Mouse (Mus musculus) brain, embryonic 18.5 days (tissue): ENCODE results near the gene Hpse2.

Source experiments
- DNase-seq: peaks from one replicate; pipeline ENCODE4 v3.0.0-alpha.2; 2012; ENCODE audit warnings: low read depth, low spot score

Gene Hpse2

GRCm38 (mm10) chr19:42779531-42780155 is 608.5 kb downstream of the Hpse2 start, which contains the start of gene Hps1:
Hps1 (minus strand) TSS chr19:42779978.
- peak; percentile 93 for DNase-seq

- no peak for DNase-seq
These were observed 610.4 kb downstream of the Hpse2 start for GRCm38 (mm10) chr19:42777801-42778200.

- DNase-seq = no peak
These were observed 611.3 kb downstream of the Hpse2 start for GRCm38 (mm10) chr19:42776813-42777212.

DNA sequence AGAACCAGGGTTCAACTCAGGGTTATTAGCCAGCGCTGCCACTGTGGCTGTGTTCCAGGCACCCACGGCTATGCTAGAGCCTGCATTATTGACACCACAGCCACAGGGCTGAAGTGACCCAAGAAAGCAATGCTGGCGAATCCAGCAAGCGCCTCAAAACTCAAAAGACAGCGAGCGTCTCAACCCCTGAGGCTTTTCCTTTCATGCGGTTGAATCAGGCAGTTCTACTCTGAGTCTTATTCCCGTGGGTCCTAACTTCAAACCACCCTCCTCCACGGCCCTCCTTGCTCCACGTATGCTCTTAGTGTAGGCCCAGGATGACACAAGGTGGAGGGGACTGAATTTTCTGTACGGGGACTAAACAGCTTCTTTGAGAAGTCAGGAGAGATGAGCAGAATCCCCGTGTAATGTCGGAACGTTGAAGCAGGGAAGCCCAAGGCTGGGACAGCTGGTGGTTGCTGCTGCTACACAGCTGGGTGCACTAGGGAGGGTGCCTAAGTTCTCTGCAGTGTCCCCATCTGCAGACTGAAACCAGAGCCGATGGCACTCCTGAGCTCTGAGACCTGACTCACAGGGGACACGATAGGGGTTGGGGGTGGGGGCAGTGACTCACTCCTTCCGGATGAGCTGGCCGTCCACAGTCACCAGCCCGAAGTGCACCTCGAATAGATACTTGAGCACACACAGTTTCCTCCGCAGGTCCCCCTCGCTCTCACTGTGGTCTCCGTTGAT is 617.8 kb downstream of the Hpse2 start:
- DNase-seq = no peak

GRCm38 (mm10) chr19:42769648-42770047 is 618.5 kb downstream of the Hpse2 start:
- DNase-seq = no peak

GRCm38 (mm10) chr19:42767361-42767760 is 620.8 kb downstream of the Hpse2 start:
- no peak for DNase-seq

GRCm38 (mm10) chr19:42764398-42764797 is 623.8 kb downstream of the Hpse2 start:
- no peak for DNase-seq

- no peak for DNase-seq
These were observed 631.5 kb downstream of the Hpse2 start for GRCm38 (mm10) chr19:42756671-42757070.

GRCm38 (mm10) chr19:42755148-42755870 is 632.8 kb downstream of the Hpse2 start:
- DNase-seq = no peak

DNA sequence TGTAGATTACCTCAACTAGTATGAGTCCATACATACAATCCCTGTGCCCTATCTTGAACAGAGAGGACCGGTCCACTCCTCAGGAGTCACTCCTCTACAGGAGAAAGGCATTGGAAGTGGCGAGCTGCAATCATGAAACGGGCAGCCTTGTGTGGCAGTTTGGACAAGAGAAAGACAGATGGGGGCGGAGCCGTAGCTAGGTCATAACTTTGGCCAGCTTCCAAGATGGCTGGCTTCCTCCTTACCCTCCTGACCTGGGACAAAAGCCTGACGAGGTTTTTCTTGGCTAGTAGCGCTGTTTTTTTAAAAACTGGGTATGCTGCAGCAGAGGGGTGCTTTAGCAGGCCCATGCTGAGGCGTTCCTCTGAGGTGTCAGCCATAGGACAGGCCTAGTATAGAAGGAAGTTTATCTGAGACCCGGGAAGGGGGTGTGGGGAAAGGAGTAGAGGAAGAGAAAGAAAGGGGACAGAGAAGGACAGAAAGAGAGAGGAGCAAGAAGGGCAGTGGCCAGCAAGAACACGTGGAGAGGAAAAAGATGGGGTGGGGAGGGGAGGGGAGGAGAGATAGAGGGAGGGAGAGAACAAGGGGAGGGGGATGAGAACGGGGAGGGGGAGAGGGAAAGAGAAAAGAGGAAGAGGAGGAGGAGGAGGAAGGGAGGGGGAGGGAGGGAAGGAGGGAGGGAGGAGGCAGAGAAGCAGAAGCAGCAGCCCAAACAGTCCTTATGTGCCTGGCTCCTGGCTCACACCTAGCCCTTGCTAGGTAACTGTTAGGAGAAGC is 634.8 kb downstream of the Hpse2 start:
- no peak for DNase-seq

GRCm38 (mm10) chr19:42752363-42752931 is 635.7 kb downstream of the Hpse2 start, which contains the start of gene Pyroxd2:
Pyroxd2 (minus strand) TSS chr19:42752775.
- peak; percentile 60 for DNase-seq

DNA sequence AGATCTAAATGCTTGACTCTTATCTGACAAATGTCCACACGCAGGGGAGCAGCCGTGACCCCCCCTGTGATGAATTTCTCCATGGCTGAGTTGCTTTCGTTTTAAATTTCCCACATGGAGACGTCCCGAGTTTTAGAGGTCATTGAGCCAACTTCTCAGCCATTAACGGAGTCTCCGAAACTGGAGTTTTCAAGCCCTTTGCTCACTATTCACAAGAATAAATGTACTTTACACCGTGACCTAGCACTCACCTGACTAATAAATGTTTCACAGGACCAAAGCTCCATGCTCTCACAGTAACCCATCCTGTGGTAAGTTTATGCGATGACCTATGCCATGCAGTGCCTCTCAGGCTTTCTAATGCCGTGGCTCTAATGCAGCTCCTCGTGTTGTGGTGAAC is 638.0 kb downstream of the Hpse2 start:
- DNase-seq = no peak

DNA sequence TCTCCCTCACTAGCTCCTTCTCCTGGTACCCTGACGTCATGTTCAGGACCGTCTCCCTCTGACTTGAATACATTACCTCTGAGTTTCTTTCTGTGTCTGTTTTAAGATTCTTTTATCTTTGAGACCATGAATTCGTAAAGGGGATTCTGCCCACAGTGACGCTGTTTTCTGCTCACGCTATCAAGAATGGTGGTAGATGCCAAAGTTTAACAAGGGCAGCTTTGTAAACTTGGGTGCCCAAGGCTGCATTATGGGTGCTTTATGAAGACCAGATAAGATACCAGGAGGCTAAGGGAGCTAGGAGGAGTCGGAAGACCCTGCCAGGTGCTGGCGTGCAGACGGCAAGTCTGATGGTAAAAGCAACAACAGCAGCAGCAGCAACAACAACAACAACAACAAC is 641.5 kb downstream of the Hpse2 start:
- DNase-seq = no peak

DNA sequence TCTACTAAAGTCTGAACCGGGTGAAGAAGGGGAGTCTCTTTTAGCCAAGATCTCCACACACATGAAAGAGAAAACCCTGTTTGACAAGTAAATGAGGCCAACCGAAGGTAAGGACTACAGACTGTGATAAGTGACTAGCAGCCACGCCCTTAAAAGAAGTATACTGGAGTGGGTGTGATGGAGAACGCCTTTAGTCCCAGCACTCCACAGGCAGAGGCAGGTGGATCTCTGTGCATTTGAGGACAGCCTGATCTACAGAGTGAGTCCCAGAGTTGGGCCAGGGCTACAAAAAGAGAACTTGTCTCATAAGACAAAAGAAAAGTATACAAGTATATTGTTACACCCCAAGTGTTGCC is 642.3 kb downstream of the Hpse2 start:
- no peak for DNase-seq

DNA sequence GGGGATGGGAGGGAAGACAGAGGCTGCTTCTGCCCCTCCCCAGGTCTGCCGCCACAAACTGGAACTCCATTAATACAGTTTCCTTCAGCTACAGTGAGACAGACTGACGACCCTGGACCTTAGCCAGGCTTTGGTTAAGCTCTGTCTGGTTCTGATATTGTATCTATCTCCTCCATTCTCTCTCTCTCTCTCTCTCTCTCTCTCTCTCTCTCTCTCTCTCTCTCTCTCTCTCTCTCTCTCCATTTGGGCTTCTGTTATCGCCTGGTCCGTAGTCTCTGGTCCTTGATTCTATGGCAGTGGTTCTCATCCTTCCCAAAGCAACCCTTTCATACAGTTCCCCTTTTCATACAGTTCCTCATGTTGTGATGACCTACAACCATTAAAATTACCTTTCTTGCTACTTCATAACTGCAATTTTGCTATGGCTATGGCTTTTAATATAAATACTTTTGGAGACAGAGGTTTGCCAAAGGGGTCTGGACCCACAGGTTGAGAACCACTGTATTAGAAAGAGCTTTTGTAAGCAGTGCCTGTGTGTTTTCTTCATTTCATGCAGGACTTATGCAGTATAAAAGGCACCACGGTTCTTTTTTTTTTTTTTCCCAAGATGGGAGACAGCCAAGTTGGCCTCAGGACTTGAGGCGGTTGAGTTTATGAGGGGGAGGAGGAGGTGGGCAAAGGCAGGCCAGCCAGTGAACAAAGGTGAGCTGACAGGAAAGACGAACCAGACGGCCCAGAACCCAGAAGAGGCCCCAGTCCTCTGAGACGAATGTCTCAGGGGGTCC is 642.9 kb downstream of the Hpse2 start:
- no peak for DNase-seq

DNA sequence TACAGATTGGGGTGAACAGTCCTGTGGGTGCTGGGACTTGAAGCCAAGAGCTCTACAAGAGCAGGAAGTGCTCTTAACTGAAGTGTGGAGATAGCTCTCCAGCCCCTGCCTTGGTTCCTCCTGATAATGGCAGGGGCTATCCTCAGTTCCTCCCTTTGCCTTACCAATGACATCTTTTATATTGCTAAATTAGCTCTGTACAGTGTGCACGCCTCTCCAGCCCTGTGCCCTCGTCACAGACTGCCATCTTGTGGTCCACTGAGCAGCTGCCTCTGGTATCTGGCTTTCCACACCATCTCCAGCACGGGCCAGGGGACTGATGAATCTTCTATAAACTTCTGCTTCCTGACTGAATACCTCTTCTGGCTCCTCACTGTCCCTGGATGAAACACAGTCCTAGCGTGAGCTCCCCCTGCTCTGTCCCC is 644.0 kb downstream of the Hpse2 start:
- DNase-seq = no peak

- DNase-seq = no peak
These were observed 644.9 kb downstream of the Hpse2 start for GRCm38 (mm10) chr19:42743261-42743660.

GRCm38 (mm10) chr19:42741884-42742283 is 646.3 kb downstream of the Hpse2 start:
- no peak for DNase-seq

- no peak for DNase-seq
These were observed 647.8 kb downstream of the Hpse2 start for GRCm38 (mm10) chr19:42740163-42740899.

DNA sequence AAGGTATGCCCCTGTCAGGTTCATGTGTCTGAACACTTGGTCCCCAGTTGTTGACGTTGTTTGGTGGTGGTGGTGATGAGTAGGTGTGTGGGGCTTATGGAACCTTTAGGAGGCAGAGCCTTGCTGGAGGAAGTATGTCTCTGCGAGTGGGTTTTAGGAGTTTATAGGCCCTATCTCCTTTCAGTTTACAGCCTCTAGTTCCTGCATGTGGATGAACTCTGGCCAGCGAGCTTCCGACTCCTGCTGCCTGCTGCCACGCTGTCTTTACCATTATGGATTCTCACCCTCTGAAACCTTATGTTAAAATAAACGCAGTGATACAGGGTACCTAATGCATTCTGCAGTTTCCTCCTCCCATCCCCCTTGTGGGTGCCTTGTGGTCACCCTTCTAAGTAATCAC is 648.4 kb downstream of the Hpse2 start:
- no peak for DNase-seq
